Mouse (Mus musculus) hindbrain, embryonic 15.5 days (tissue): ENCODE results near the gene Clec4n. TPM values are rescaled to one million over a fixed set of nuclear protein-coding genes. Genes with fewer than 3 reads are reported as not detected.
"Not testable (repeated sequence)": the region's sequence is repeated elsewhere in the genome, so short reads cannot be mapped to it uniquely, and the experiment has no call there.

Experiments used
- ATAC-seq: fragments of 200-750 bp; cut with Nextera tagmentation; 2 replicates; pipeline ENCODE4 v1.8.0; 2017; ENCODE audit warnings: low read depth, moderate number of reproducible peaks, moderate TSS enrichment; ENCODE audit not compliant: low FRiP score
- H3K27ac ChIP-seq: fragments of 300-500 bp; sonication (generic); replicated peaks from 2 replicates; pipeline ENCODE4 v1.5.1; 2015; ENCODE audit warnings: mild to moderate bottlenecking, inconsistent platforms
- H3K27me3 ChIP-seq: fragments of 300-500 bp; sonication (generic); 2 replicates; pipeline ENCODE4 v1.6.1; 2015; ENCODE audit warnings: control low read depth, inconsistent platforms
- H3K36me3 ChIP-seq: fragments of 300-500 bp; sonication (generic); 2 replicates; pipeline ENCODE4 v1.6.1; 2015; ENCODE audit warnings: control low read depth, inconsistent platforms
- H3K4me1 ChIP-seq: fragments of 300-500 bp; sonication (generic); replicated peaks from 2 replicates; pipeline ENCODE4 v1.6.1; 2015; ENCODE audit warnings: control low read depth, inconsistent platforms
- H3K4me2 ChIP-seq: fragments of 300-500 bp; sonication (generic); 2 replicates; pipeline ENCODE4 v1.6.1; 2015; ENCODE audit warnings: moderate library complexity, mild to moderate bottlenecking, inconsistent platforms
- H3K4me3 ChIP-seq: fragments of 300-500 bp; sonication (generic); 2 replicates; pipeline ENCODE4 v1.5.1; 2015; ENCODE audit warnings: mild to moderate bottlenecking, inconsistent platforms
- H3K9ac ChIP-seq: fragments of 300-500 bp; sonication (generic); 2 replicates; pipeline ENCODE4 v1.6.1; 2015; ENCODE audit warnings: inconsistent platforms
- H3K9me3 ChIP-seq: fragments of 300-500 bp; sonication (generic); 2 replicates; pipeline ENCODE4 v1.6.1; 2016; ENCODE audit warnings: control low read depth, inconsistent platforms
- WGBS: fragments of 180-500 bp; shearing (Covaris S2); methylation state at CpG from one replicate; pipeline ENCODE4 v1.1.7; 2015; 5-methylcytosine and 5-hydroxymethylcytosine counted together
- polyA plus RNA-seq: library from polyadenylated mRNA; unstranded; fragments of >200 nt; fragmentation: Nextera tagmentation; extraction: Ambion mirVana; gene quantifications from 2 replicates; pipeline ENCODE4 v1.2.1, GENCODE M21; 2015

The Clec4n gene
- 1.2 and 2.2 TPM in 2 replicates for polyA plus RNA-seq

DNA sequence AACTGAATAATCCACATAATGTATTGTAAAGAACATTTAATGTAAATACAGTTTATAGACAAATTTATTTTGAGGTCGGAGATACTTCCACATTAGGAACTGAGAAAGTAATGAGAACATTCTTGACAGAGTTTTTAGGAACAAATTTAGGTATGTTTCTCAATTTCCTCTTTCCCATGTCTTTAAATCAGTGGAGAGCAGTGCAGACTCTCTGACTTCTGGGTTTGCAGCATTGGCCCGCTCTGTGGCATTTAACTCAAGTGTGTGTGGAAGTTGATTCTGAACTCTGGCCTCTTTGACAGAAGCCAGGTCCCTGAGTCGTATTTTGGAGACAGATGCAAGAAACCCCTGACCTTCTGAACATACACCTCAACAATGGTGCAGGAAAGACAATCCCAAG, at the start of gene Clec4n:
Gene Clec4n (plus strand): TSS at position 200 of the 400 bp plus-strand sequence.
- Histone ChIP-seq H3K9me3 (no peaks in the 10 kb centered on the region), H3K27me3 (no peaks in the 10 kb centered on the region), H3K9ac (no peak within 1 kb of the TSS), H3K27ac (no peak within 1 kb of the TSS), H3K4me3 (no peak within 1 kb of the TSS), H3K36me3 (no peaks in the 10 kb centered on the region), H3K4me2 (no peak within 1 kb of the TSS), H3K4me1 (no peaks in the 10 kb centered on the region)
- WGBS = 80% methylated on average over 3 of the region's 3 CpGs
- ATAC-seq = no peak

GRCm38 (mm10) chr6:123184862-123185261, 44.8 kb upstream of the Clec4n start:
- ATAC-seq, H3K4me3 ChIP-seq: not testable (repeated sequence)
- WGBS = 86% methylated on average over 2 of the region's 2 CpGs

DNA sequence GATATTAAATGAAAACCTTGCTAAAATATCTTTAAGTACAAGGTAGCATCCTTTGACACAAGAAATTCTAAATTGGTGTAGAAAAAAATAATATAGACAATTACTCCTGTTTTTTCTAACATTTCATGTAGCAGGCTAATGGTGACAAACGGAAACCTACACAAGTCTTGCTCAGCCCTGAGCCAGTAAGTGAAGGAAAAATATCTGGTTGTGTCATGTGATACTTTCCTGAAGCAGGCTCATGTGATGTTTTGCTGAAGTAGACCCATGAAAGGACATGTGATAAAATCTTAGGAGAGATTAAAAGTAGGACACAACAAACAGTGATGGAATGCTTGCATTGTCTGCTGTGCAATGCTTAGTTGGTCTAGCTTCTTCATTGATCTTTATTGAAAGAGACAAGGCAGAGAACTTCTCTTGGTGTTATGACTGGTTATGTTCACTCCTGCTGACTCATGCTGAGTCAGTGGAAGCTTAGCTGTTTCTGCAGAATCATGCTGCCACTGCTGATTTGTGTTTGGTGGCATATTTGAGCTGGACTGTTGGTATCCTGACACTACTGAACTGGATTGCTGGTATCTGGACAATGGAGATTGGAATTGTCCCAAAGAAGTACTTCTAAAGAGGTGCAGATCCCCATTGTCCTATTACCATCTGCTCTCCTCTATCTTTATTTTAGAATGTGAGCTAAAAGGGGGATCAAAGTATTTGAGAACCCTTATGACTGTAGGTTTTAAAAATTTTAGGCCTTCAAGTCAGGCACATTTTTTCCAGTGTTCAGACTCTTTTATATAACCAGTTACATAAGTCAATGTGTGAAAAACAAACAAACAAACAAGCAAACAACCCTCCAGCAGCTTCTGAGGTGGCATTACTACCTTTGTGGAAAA, 22.2 kb upstream of the Clec4n start:
- no peak overlapping the region for H3K4me3 ChIP-seq
- no peak overlapping the region for H3K27ac ChIP-seq
- H3K4me2 ChIP-seq = no peak overlapping the region
- H3K9me3 ChIP-seq = no peaks in the 10 kb centered on the region
- H3K36me3 ChIP-seq = no peaks in the 10 kb centered on the region
- H3K27me3 ChIP-seq = no peaks in the 10 kb centered on the region
- 92% methylated on average over 1 of the region's 1 CpGs for whole genome bisulfite sequencing
- no peak for ATAC-seq
- H3K9ac ChIP-seq = no peak overlapping the region
- H3K4me1 ChIP-seq = no peaks in the 10 kb centered on the region

More at GRCm38 (mm10) chr6:123184862-123185261, 44.8 kb upstream of the Clec4n start:
- not testable (repeated sequence) for H3K9me3 ChIP-seq, H3K36me3 ChIP-seq, H3K27ac ChIP-seq, H3K9ac ChIP-seq, H3K4me1 ChIP-seq, H3K4me2 ChIP-seq, H3K27me3 ChIP-seq

GRCm38 (mm10) chr6:123208077-123208439, 21.6 kb upstream of the Clec4n start:
- H3K4me3 ChIP-seq, H3K4me1 ChIP-seq, H3K27ac ChIP-seq, H3K9ac ChIP-seq, H3K4me2 ChIP-seq, H3K9me3 ChIP-seq, ATAC-seq, H3K27me3 ChIP-seq, H3K36me3 ChIP-seq: not testable (repeated sequence)

DNA sequence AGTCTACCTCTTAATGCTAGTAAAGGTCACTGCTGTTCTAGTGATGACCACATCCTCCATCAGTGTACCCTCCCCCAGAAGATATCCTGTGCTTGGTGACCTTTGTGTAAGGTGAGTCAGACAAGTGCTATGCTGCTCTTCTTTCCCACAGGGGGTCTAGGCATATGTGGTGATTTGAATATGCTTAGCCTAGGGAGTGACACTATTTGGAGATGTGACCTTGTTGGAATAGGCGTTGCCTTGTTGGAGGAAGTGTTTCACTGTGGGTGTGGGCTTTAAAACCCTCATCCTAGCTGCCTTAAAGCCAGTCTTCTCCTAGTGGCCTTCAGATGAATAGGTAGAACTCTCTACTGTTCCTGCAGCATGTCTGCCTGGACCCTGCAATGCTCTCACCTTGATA, 17.9 kb upstream of the Clec4n start:
- Histone ChIP-seq H3K9me3 (no peaks in the 10 kb centered on the region), H3K4me1 (no peaks in the 10 kb centered on the region), H3K9ac (no peak overlapping the region), H3K4me2 (no peak overlapping the region), H3K27ac (no peak overlapping the region), H3K27me3 (no peaks in the 10 kb centered on the region), H3K4me3 (no peak overlapping the region), H3K36me3 (no peaks in the 10 kb centered on the region)
- 81% methylated on average over 1 of the region's 1 CpGs for WGBS
- no peak for ATAC-seq

- no peak for ATAC-seq
- Histone ChIP-seq H3K9me3 (no peaks in the 10 kb centered on the region), H3K4me1 (no peaks in the 10 kb centered on the region), H3K36me3 (no peaks in the 10 kb centered on the region), H3K27ac (no peak overlapping the region), H3K9ac (no peak overlapping the region), H3K4me2 (no peak overlapping the region), H3K4me3 (no peak overlapping the region), H3K27me3 (no peaks in the 10 kb centered on the region)
- 71% methylated on average over 2 of the region's 2 CpGs for WGBS
These were observed 2.0 kb upstream of the Clec4n start for GRCm38 (mm10) chr6:123227519-123228166.

DNA sequence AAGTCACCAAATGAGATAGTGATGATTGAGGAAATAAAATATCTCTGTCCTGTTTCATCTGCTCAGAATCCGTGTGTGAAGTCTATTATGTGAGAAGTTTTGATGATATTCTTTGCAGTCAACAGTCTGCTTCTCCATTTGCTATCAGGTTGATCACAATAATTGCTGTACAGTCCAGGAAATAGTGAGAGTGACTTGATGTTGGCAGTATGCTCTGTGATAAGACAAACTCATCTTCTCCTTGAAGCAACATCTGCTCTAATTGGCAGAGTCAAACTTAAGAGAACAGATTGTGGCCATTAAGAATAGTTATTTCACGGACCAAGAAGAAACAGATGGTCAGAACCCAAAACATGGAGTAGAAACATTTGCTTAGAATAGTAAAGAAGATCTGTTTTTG, 1.5 kb downstream of the Clec4n start:
- Histone ChIP-seq H3K4me2 (no peak overlapping the region), H3K9me3 (no peaks in the 10 kb centered on the region), H3K36me3 (no peaks in the 10 kb centered on the region), H3K4me3 (no peak overlapping the region), H3K9ac (no peak overlapping the region), H3K4me1 (no peaks in the 10 kb centered on the region), H3K27me3 (no peaks in the 10 kb centered on the region), H3K27ac (no peak overlapping the region)
- WGBS = 81% methylated on average over 2 of the region's 2 CpGs
- no peak for ATAC-seq

DNA sequence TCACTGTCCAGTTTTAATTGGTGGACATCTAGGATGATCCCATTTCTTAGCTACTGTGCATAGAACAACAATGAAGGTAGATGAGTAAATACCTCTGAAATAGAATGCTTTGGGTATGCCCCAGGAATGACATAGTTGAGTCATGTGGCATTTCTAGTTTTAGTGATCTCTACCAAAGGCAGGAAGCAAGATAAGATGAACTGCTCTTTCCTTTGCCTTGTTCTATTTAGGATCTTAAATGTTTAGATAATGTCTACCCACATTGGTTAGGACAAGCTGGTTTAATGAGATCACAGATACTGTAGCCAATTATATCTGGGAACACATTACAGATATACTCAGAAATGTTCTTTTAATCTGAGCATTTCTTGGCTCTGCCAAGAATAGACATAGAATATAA, 7.9 kb downstream of the Clec4n start:
- Histone ChIP-seq H3K27ac (no peak overlapping the region), H3K4me3 (no peak overlapping the region), H3K4me2 (no peak overlapping the region), H3K27me3 (no peaks in the 10 kb centered on the region), H3K36me3 (no peaks in the 10 kb centered on the region), H3K9me3 (no peaks in the 10 kb centered on the region), H3K9ac (no peak overlapping the region), H3K4me1 (no peaks in the 10 kb centered on the region)
- no peak for ATAC-seq

GRCm38 (mm10) chr6:123244201-123244600, 14.6 kb downstream of the Clec4n start:
- WGBS = 83% methylated on average over 5 of the region's 5 CpGs
- Histone ChIP-seq H3K27me3 (no peaks in the 10 kb centered on the region), H3K36me3 (no peaks in the 10 kb centered on the region), H3K4me3 (no peak overlapping the region), H3K4me1 (no peaks in the 10 kb centered on the region), H3K4me2 (no peak overlapping the region), H3K27ac (no peak overlapping the region), H3K9ac (no peak overlapping the region), H3K9me3 (no peaks in the 10 kb centered on the region)
- ATAC-seq = no peak

GRCm38 (mm10) chr6:123248862-123249261, 19.2 kb downstream of the Clec4n start:
- ATAC-seq, H3K4me2 ChIP-seq, H3K9ac ChIP-seq, H3K9me3 ChIP-seq, H3K27ac ChIP-seq, H3K4me3 ChIP-seq, H3K4me1 ChIP-seq, H3K27me3 ChIP-seq, H3K36me3 ChIP-seq: not testable (repeated sequence)
- WGBS = 94% methylated on average over 2 of the region's 2 CpGs

GRCm38 (mm10) chr6:123252735-123253134, 23.1 kb downstream of the Clec4n start:
- no peak for ATAC-seq
- Histone ChIP-seq H3K27me3 (no peaks in the 10 kb centered on the region), H3K9ac (no peak overlapping the region), H3K9me3 (no peaks in the 10 kb centered on the region), H3K4me2 (no peak overlapping the region), H3K36me3 (no peaks in the 10 kb centered on the region), H3K4me1 (no peaks in the 10 kb centered on the region), H3K27ac (no peak overlapping the region), H3K4me3 (no peak overlapping the region)

DNA sequence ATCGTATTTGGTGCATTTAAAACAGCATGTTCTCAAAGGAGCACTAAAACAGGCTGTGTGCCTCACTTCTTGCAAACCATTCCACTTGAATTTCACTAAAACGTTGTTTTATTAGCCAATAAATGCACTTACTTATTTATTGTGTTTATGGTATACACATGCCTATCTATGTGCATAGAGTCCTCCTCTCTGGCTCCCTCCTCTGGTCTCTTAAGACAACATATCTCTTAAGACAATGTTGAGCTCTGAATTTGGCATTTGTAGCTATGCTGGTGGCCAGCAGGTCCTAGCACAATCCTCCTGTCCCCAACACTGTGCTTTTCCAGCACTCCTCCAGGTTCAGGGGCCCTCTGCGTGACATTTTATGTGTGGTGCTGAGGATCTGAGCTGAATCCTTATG, 29.3 kb downstream of the Clec4n start:
- Histone ChIP-seq H3K4me1 (no peaks in the 10 kb centered on the region), H3K4me2 (no peak overlapping the region), H3K36me3 (no peaks in the 10 kb centered on the region), H3K27ac (no peak overlapping the region), H3K4me3 (no peak overlapping the region), H3K9ac (no peak overlapping the region), H3K9me3 (no peaks in the 10 kb centered on the region), H3K27me3 (no peaks in the 10 kb centered on the region)
- WGBS = 81% methylated on average over 3 of the region's 3 CpGs
- no peak for ATAC-seq
